Mouse (Mus musculus) CH12.LX (cell line): Measurements from ENCODE around the gene Mok. TPM values are rescaled to one million over a fixed set of nuclear protein-coding genes. Genes with fewer than 3 reads are reported as not detected.

Experiments used
- DNase-seq: peaks from one replicate; pipeline ENCODE4 v3.0.0-alpha.2; 2013; ENCODE audit errors: extremely low read depth
- H3K27ac ChIP-seq: 2 replicates; pipeline ENCODE4 v1.5.1; 2012; ENCODE audit warnings: low read depth, mild to moderate bottlenecking, control low read depth, moderate library complexity; ENCODE audit not compliant: insufficient read depth
- H3K27me3 ChIP-seq: replicated peaks from 2 replicates; pipeline ENCODE3; 2012; ENCODE audit warnings: inconsistent platforms
- H3K36me3 ChIP-seq, 2 experiments: replicated peaks in 1 of 2; 2 replicates each; pipeline versions ENCODE3 to v1.6.1; 2012; ENCODE audit warnings: inconsistent platforms in 1 of 2, low read length in 1 of 2, mild to moderate bottlenecking in 1 of 2, mixed read lengths in 1 of 2, moderate library complexity in 1 of 2; ENCODE audit not compliant: control insufficient read depth in 1 of 2, insufficient read depth in 1 of 2
- H3K4me1 ChIP-seq, 2 experiments: 2 replicates each; pipeline ENCODE4 v1.6.1; 2012; ENCODE audit warnings: inconsistent platforms in 1 of 2, moderate library complexity in 1 of 2; ENCODE audit not compliant: insufficient read depth in 2 of 2, control insufficient read depth in 1 of 2
- H3K4me2 ChIP-seq: 2 replicates; pipeline ENCODE4 v1.6.1; 2012; ENCODE audit warnings: low read depth, mild to moderate bottlenecking, control low read depth; ENCODE audit not compliant: poor library complexity, insufficient read depth, severe bottlenecking
- H3K4me3 ChIP-seq, 3 experiments: fragments of 150-350 bp in 1 of 3; sonication (generic) in 1 of 3; replicated peaks in 1 of 3; 2 replicates each; pipeline versions ENCODE3 to v1.5.1; 2011 to 2012; ENCODE audit warnings: low read depth in 2 of 3, low read length in 2 of 3, mild to moderate bottlenecking in 2 of 3, moderate library complexity in 2 of 3, control low read depth in 1 of 3, improper control_type of control experiment in 1 of 3, inconsistent platforms in 1 of 3, mixed read lengths in 1 of 3; ENCODE audit not compliant: poor library complexity in 1 of 3
- H3K79me2 ChIP-seq: replicated peaks from 2 replicates; pipeline ENCODE4 v1.6.1; 2012; ENCODE audit warnings: mild to moderate bottlenecking, moderate library complexity; ENCODE audit not compliant: control insufficient read depth, poor library complexity, insufficient read depth, severe bottlenecking; ENCODE audit errors: extremely low read depth
- H3K9ac ChIP-seq: 2 replicates; pipeline ENCODE4 v1.6.1; 2012; ENCODE audit warnings: low read depth, mild to moderate bottlenecking, control low read depth, moderate library complexity; ENCODE audit not compliant: insufficient read depth
- H3K9me3 ChIP-seq: replicated peaks from 2 replicates; pipeline ENCODE3; 2012; ENCODE audit warnings: low read length, inconsistent platforms, mixed read lengths
- CHD1 ChIP-seq: IDR thresholded peaks from 2 replicates; pipeline ENCODE4 v1.6.1; 2012; ENCODE audit warnings: low read depth, low read length, improper control_type of control experiment, inconsistent platforms
- CHD2 ChIP-seq: IDR thresholded peaks from 2 replicates; pipeline ENCODE4 v1.6.1; 2011; ENCODE audit warnings: low read length, improper control_type of control experiment
- CTCF ChIP-seq, 2 experiments: IDR thresholded peaks in 1 of 2; conservative IDR thresholded peaks in 1 of 2; 2 replicates each; pipeline ENCODE4 v1.5.1; 2011 to 2012; ENCODE audit warnings: low read depth in 2 of 2, low read length in 2 of 2, improper control_type of control experiment in 1 of 2, inconsistent platforms in 1 of 2, mild to moderate bottlenecking in 1 of 2, moderate library complexity in 1 of 2
- E2F4 ChIP-seq: IDR thresholded peaks from 2 replicates; pipeline ENCODE4 v1.6.1; 2011; ENCODE audit warnings: low read depth, low read length, improper control_type of control experiment; ENCODE audit not compliant: insufficient replicate concordance
- ELF1 ChIP-seq: IDR thresholded peaks from 2 replicates; pipeline ENCODE4 v1.6.1; 2014; ENCODE audit warnings: low read depth, mild to moderate bottlenecking, inconsistent platforms, low read length, improper control_type of control experiment
- EP300 ChIP-seq: IDR thresholded peaks from 2 replicates; pipeline ENCODE4 v1.6.1; 2011; ENCODE audit warnings: low read length, improper control_type of control experiment
- ETS1 ChIP-seq: conservative IDR thresholded peaks from 2 replicates; pipeline ENCODE4 v1.6.1; 2012; ENCODE audit warnings: low read depth, mild to moderate bottlenecking, inconsistent platforms, low read length, improper control_type of control experiment, moderate library complexity
- IRF4 ChIP-seq: IDR thresholded peaks from 2 replicates; pipeline ENCODE4 v1.6.1; 2014; ENCODE audit warnings: low read depth, mild to moderate bottlenecking, inconsistent platforms, low read length, improper control_type of control experiment
- JUND ChIP-seq: conservative IDR thresholded peaks from 2 replicates; pipeline ENCODE4 v1.6.1; 2011; ENCODE audit warnings: low read depth, low read length, improper control_type of control experiment
- KAT2A ChIP-seq: IDR thresholded peaks from 2 replicates; pipeline ENCODE4 v1.6.1; 2012; ENCODE audit warnings: low read length, improper control_type of control experiment, inconsistent platforms; ENCODE audit not compliant: insufficient replicate concordance
- MAFK ChIP-seq: IDR thresholded peaks from 2 replicates; pipeline ENCODE4 v1.6.1; 2011; ENCODE audit warnings: low read length, improper control_type of control experiment; ENCODE audit not compliant: insufficient replicate concordance
- MAX ChIP-seq: IDR thresholded peaks from 2 replicates; pipeline ENCODE4 v1.6.1; 2011; ENCODE audit warnings: low read length, improper control_type of control experiment
- MAZ ChIP-seq: IDR thresholded peaks from 2 replicates; pipeline ENCODE4 v1.6.1; 2012; ENCODE audit warnings: low read depth, mild to moderate bottlenecking, inconsistent platforms, low read length, improper control_type of control experiment, moderate library complexity
- MEF2A ChIP-seq: IDR thresholded peaks from 2 replicates; pipeline ENCODE4 v1.6.1; 2014; ENCODE audit warnings: low read depth, mild to moderate bottlenecking, inconsistent platforms, low read length, improper control_type of control experiment, borderline replicate concordance
- MXI1 ChIP-seq: IDR thresholded peaks from 2 replicates; pipeline ENCODE4 v1.6.1; 2011; ENCODE audit warnings: mild to moderate bottlenecking, low read depth, low read length, improper control_type of control experiment
- NRF1 ChIP-seq: IDR thresholded peaks from 2 replicates; pipeline ENCODE4 v1.6.1; 2014; ENCODE audit warnings: low read depth, mild to moderate bottlenecking, inconsistent platforms, low read length, improper control_type of control experiment, moderate library complexity
- POLR2A ChIP-seq: IDR thresholded peaks from 2 replicates; pipeline ENCODE4 v1.6.1; 2011; ENCODE audit warnings: low read depth, mild to moderate bottlenecking, improper control_type of control experiment, low read length
- POLR2AphosphoS2 ChIP-seq: IDR thresholded peaks from 2 replicates; pipeline ENCODE4 v1.6.1; 2011; ENCODE audit warnings: low read depth, low read length, improper control_type of control experiment
- RAD21 ChIP-seq: IDR thresholded peaks from 2 replicates; pipeline ENCODE4 v1.6.1; 2011; ENCODE audit warnings: low read depth, mild to moderate bottlenecking, low read length, improper control_type of control experiment, moderate library complexity
- RCOR1 ChIP-seq: conservative IDR thresholded peaks from 2 replicates; pipeline ENCODE4 v1.6.1; 2012; ENCODE audit warnings: low read depth, mild to moderate bottlenecking, inconsistent platforms, low read length, improper control_type of control experiment
- SIN3A ChIP-seq: IDR thresholded peaks from 2 replicates; pipeline ENCODE4 v1.6.1; 2012; ENCODE audit warnings: low read length, improper control_type of control experiment, inconsistent platforms
- SMC3 ChIP-seq: IDR thresholded peaks from 2 replicates; pipeline ENCODE4 v1.6.1; 2011; ENCODE audit warnings: low read depth, low read length, improper control_type of control experiment
- TBP ChIP-seq: conservative IDR thresholded peaks from 2 replicates; pipeline ENCODE4 v1.6.1; 2011; ENCODE audit warnings: low read depth, low read length, improper control_type of control experiment
- TCF12 ChIP-seq: IDR thresholded peaks from 2 replicates; pipeline ENCODE4 v1.6.1; 2014; ENCODE audit warnings: low read depth, mild to moderate bottlenecking, inconsistent platforms, low read length, improper control_type of control experiment
- UBTF ChIP-seq: IDR thresholded peaks from 2 replicates; pipeline ENCODE4 v1.6.1; 2012; ENCODE audit warnings: low read depth, mild to moderate bottlenecking, inconsistent platforms, low read length, improper control_type of control experiment, moderate library complexity
- USF2 ChIP-seq: conservative IDR thresholded peaks from 2 replicates; pipeline ENCODE4 v1.6.1; 2011; ENCODE audit warnings: low read depth, low read length, improper control_type of control experiment
- ZMIZ1 ChIP-seq: IDR thresholded peaks from 2 replicates; pipeline ENCODE4 v1.6.1; 2012; ENCODE audit warnings: low read depth, mild to moderate bottlenecking, inconsistent platforms, low read length, improper control_type of control experiment
- dilution Hi-C: fragments of 300-500 bp; cut with MboI; formaldehyde crosslinking; loops from 2 replicates; pipeline ENCODE4 v1.14.3; 2020; ENCODE audit warnings: low sequenced_read_pairs; ENCODE audit not compliant: extremely low pct_unique_long_range_greater_than_20kb, extremely low pct_ligation_motif_present
- in situ Hi-C: fragments of 300-500 bp; cut with MboI; formaldehyde crosslinking; loops from 3 replicates; pipeline ENCODE4 v1.14.3; 2019; ENCODE audit warnings: low sequenced_read_pairs, low pct_ligation_motif_present, low pct_unique_long_range_greater_than_20kb, mixed read lengths
- polyA plus RNA-seq: library from polyadenylated mRNA; unstranded; fragments of >175 nt; gene quantifications from 2 replicates; pipeline ENCODE4 v1.2.1, GENCODE M21; 2012; ENCODE audit warnings: low read depth; ENCODE audit not compliant: insufficient read length
- total RNA-seq, 2 experiments: library from RNA; depleted of rRNA; stranded (reverse); fragments of 300-350 nt in 1 of 2; fragments of >200 nt in 1 of 2; gene quantifications; 2 replicates each; pipeline ENCODE4 v1.2.3; 2012 to 2014

Mok gene
- total and polyA plus RNA-seq, 3 experiments: 7.1 to 11.0 (median 9.8) TPM

- DNase-seq: peak; percentile 97
- dilution Hi-C loops (no loop called here), in situ Hi-C loops (loop anchor here (10.0 kb wide), 1 partner anchor 111 kb away; the partner anchor contains the start of gene Wdr20)
- Histone ChIP-seq H3K36me3 (no peaks in the 10 kb centered on the region), H3K4me3 (peak overlapping the region; percentile 61 to 68 (median 64)), H3K9ac (peak overlapping the region; percentile 66; the same call in 1 of the 2 replicates), H3K79me2 (no peaks in the 10 kb centered on the region), H3K27me3 (no peaks in the 10 kb centered on the region), H3K27ac (peak overlapping the region; percentile 40; the same call in 1 of the 2 replicates), H3K4me1 (peaks cover 3 to 28% of the 10 kb centered on the region in 2 experiments; a peak in 2 of 4 replicates), H3K4me2 (peak overlapping the region; percentile 82), H3K9me3 (no peaks in the 10 kb centered on the region)
- TF ChIP-seq TCF12: 0 out of 2 replicates have a peak, but pooled peaks have one; percentile 22
- peak; percentile 73; the same call in 1 of the 2 replicates for TF ChIP-seq KAT2A
- 0 out of 2 replicates have a peak, but pooled peaks have one; percentile 3 for TF ChIP-seq MAZ
- TF ChIP-seq CHD2: no peak
- TF ChIP-seq SIN3A: peak; percentile 15; the same call in 1 of the 2 replicates
- TF ChIP-seq ELF1: peak; percentile 98
- 0 out of 2 replicates have a peak, but pooled peaks have one; percentile 15 for TF ChIP-seq MEF2A
- TF ChIP-seq POLR2A: peak; percentile 44; the same call in 1 of the 2 replicates
- no peak for TF ChIP-seq ZMIZ1
- TF ChIP-seq NRF1: peak; percentile 71
- peak; percentile 99 for TF ChIP-seq TBP
- TF ChIP-seq MAFK: peak; percentile 94
- TF ChIP-seq EP300: no peak
- TF ChIP-seq E2F4: peak; percentile 70; the same call in 1 of the 2 replicates
- TF ChIP-seq IRF4: no peak
Measured at GRCm38 (mm10) chr12:110845131-110845880, 4.6 kb upstream of the Mok start.

GRCm38 (mm10) chr12:110844227-110845130 lies 3.7 kb upstream of the Mok start:
- Histone ChIP-seq H3K9ac (peak overlapping the region; percentile 66), H3K27ac (peak overlapping the region; percentile 40), H3K4me1 (peaks cover 3 to 32% of the 10 kb centered on the region in 2 experiments; a peak in 2 of 4 replicates), H3K27me3 (peaks cover 7% of the 10 kb centered on the region), H3K4me3 (peak overlapping the region; percentile 61 to 68 (median 64)), H3K9me3 (no peaks in the 10 kb centered on the region), H3K79me2 (no peaks in the 10 kb centered on the region), H3K36me3 (no peaks in the 10 kb centered on the region), H3K4me2 (peak overlapping the region; percentile 82)
- dilution Hi-C loops: no loop called here
- no peak for DNase-seq
- in situ Hi-C loops: loop anchor here (5.0 to 10.0 kb wide), 3 partner anchors 110 to 427 kb away; partner anchors contain the start of gene Wdr20
- TF ChIP-seq RAD21: no peak
- TF ChIP-seq ELF1: no peak
- no peak for TF ChIP-seq CHD2
- peak; percentile 23; the same call in 1 of the 2 replicates for TF ChIP-seq MAZ
- peak; percentile 65 for TF ChIP-seq MAX
- TF ChIP-seq POLR2AphosphoS2: no peak
- no peak; the same call in 1 of the 2 replicates for TF ChIP-seq MXI1
- no peak for TF ChIP-seq RCOR1
- no peak for TF ChIP-seq CHD1
- TF ChIP-seq CTCF (conservative IDR thresholded peaks at IDR 0.05 in 1 of 2, IDR thresholded peaks at IDR 0.05 in 1 of 2; ENCODE audit: low read depth in 2 of 2, low read length in 2 of 2): peak in 1 of 2 experiments; percentile 17; a peak in 1 of 4 replicates
- TF ChIP-seq USF2: no peak; the same call in 1 of the 2 replicates
- no peak for TF ChIP-seq JUND
- no peak for TF ChIP-seq E2F4
- TF ChIP-seq UBTF: 0 out of 2 replicates have a peak, but pooled peaks have one; percentile 54
- TF ChIP-seq ETS1: 0 out of 2 replicates have a peak, but pooled peaks have one; percentile 17
- no peak; the same call in 1 of the 2 replicates for TF ChIP-seq SMC3
